Mouse (Mus musculus): Measurements from ENCODE around the gene Elmo1. TPM values are rescaled to one million over a fixed set of nuclear protein-coding genes. Genes with fewer than 3 reads are reported as not detected.

The Elmo1 gene
- polyA plus RNA-seq, 1 experiment from 2014 or later = 23.5 TPM

DNA sequence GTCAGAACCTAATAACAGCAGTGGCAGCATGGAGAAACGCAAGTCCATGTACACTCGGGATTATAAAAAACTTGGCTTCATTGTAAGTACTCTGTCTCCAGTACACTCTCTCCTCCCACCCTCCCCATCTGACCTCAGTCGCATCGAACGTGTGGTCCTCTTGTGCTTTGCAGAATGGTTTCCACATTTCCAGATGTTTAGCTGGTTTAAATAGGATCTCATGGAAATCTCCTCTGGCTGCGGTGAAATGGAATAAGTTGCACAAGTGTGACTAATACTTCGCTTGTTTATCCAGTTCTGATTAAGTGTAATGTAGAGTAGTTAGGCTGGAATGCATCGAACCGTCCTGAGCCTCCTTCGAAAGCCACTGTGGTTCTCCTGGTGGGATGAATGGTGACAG, 200.0 kb downstream of the Elmo1 start:
- WGBS = 18% methylated on average over 10 of the region's 10 CpGs
- peak; percentile 83 for ATAC-seq (ENCODE audit: insufficient number of reproducible peaks, low FRiP score, low TSS enrichment, low read depth)
- Histone ChIP-seq H3K4me3 (replicated peaks) (no peak overlapping the region), H3K27me3 (no peaks in the 10 kb centered on the region), H3K9ac (no peak overlapping the region), H3K36me3 (no peaks in the 10 kb centered on the region), H3K4me1 (peaks cover 23% of the 10 kb centered on the region), H3K4me2 (replicated peaks) (no peak overlapping the region), H3K9me3 (replicated peaks) (no peaks in the 10 kb centered on the region), H3K27ac (replicated peaks) (peak overlapping the region; percentile 61)

DNA sequence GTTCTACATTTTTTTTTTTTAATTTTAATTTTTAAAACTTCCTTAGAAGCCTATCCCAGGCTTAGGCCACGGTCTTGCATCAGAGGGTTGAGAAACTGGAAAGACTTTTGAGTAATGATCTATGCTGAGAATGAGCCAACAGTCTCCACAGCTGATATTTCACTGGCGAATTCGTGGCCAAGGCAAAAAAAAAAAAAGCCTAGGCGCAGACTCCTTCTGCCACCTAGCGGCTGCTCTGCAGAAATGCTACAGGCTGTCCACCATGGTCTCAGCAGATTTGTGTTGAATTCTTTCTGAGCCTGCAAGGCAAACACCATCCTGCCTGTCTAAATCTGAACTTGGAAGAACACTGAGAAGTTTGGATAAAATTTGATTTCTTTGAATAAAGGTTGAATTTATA, 202.0 kb downstream of the Elmo1 start:
- no peaks in the 10 kb centered on the region for H3K9me3 ChIP-seq (replicated peaks)
- no peak overlapping the region for H3K9ac ChIP-seq
- H3K4me3 ChIP-seq (replicated peaks) = no peak overlapping the region
- no peak overlapping the region for H3K27ac ChIP-seq (replicated peaks)
- peaks cover 23% of the 10 kb centered on the region for H3K4me1 ChIP-seq
- no peaks in the 10 kb centered on the region for H3K27me3 ChIP-seq
- ATAC-seq (ENCODE audit: insufficient number of reproducible peaks, low FRiP score, low TSS enrichment, low read depth) = no peak
- no peaks in the 10 kb centered on the region for H3K36me3 ChIP-seq
- WGBS = 3% methylated on average over 5 of the region's 5 CpGs
- no peak overlapping the region for H3K4me2 ChIP-seq (replicated peaks)

DNA sequence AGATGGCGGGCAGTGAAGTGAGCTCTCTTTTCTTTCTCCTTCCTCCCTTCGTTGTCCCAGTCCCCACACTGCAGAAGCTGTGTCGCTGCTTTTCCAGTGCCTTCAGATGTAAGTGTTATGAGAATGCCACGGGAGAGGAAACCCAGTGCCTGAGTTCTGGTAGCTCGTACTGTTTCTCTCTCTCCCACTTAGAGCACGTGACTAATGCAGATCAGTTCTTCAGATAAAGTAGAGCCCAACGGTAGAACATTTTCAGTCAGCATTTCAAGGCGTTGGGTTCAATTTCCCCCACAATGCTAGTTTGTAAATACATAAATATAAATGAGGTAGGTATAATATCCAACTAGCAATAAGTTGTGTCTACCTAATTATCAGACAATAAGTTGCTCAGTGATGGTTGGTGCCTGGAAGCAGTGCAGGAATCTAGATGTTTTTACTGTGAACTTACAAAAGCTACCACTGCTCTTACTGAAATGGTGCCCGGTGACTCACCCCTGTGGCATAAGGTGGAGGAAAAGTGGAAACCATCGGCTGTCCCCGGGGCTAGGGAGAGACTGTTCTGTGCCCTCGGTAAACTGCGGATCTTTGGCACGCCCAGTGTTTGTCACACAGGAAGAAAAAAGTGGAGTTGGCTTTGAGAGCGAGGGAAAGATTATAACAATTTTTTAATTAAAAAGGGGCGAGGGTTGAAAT, 205.0 kb downstream of the Elmo1 start:
- Histone ChIP-seq H3K4me3 (replicated peaks) (no peak overlapping the region), H3K9ac (no peak overlapping the region), H3K4me2 (replicated peaks) (no peak overlapping the region), H3K27ac (replicated peaks) (no peak overlapping the region), H3K27me3 (no peaks in the 10 kb centered on the region), H3K9me3 (replicated peaks) (no peaks in the 10 kb centered on the region), H3K36me3 (no peaks in the 10 kb centered on the region), H3K4me1 (peaks cover 5% of the 10 kb centered on the region; the same call in 1 of the 2 replicates)
- 64% methylated on average over 16 of the region's 16 CpGs for WGBS
- no peak for ATAC-seq (ENCODE audit: insufficient number of reproducible peaks, low FRiP score, low TSS enrichment, low read depth)

DNA sequence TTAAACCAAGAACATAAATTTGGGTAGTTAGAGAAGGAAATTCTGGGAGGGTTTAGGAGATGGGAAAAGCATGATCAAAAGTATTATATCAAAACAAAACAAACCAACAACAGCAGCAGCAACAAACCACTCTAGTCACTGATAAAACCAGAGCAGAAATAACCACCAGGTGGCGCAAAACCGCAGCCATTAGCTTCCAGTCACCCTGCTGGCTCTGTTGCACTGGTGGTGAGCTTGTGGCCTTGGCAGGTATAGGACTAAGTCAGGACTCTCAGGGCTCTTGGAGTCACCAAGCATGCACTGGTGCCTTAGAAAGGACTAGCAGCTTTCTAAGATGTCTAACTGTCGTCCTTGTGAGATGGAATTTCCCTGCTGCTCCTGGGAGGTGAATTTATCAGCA, 207.4 kb downstream of the Elmo1 start:
- 20% methylated on average over 3 of the region's 3 CpGs for WGBS
- Histone ChIP-seq H3K4me1 (no peaks in the 10 kb centered on the region), H3K36me3 (no peaks in the 10 kb centered on the region), H3K4me3 (replicated peaks) (no peak overlapping the region), H3K27ac (replicated peaks) (no peak overlapping the region), H3K4me2 (replicated peaks) (no peak overlapping the region), H3K9ac (no peak overlapping the region), H3K9me3 (replicated peaks) (no peaks in the 10 kb centered on the region), H3K27me3 (no peaks in the 10 kb centered on the region)
- no peak for ATAC-seq (ENCODE audit: insufficient number of reproducible peaks, low FRiP score, low TSS enrichment, low read depth)

DNA sequence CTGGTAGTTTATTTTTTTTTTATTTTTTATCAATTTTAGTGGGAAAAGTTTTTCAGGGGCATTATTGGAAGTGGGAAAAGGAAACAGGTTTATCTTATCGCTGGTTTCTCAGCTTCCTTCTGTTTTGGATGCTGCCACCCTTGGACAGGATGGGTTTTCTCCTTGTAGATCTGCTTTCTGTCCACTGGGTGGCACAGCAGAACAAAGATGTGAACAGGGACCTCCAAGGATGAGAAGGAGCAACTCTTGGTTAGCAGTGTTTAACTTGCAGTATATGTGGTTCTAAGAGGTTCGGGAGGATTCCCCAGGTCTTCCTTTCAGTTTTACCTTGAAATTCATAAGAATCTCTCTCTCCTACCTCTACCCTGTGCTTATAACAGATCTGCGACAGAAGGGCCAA, 209.0 kb downstream of the Elmo1 start:
- H3K9ac ChIP-seq = no peak overlapping the region
- no peak overlapping the region for H3K27ac ChIP-seq (replicated peaks)
- no peaks in the 10 kb centered on the region for H3K27me3 ChIP-seq
- WGBS = 61% methylated on average over 3 of the region's 3 CpGs
- H3K9me3 ChIP-seq (replicated peaks) = no peaks in the 10 kb centered on the region
- no peaks in the 10 kb centered on the region for H3K4me1 ChIP-seq
- no peaks in the 10 kb centered on the region for H3K36me3 ChIP-seq
- H3K4me3 ChIP-seq (replicated peaks) = no peak overlapping the region
- no peak for ATAC-seq (ENCODE audit: insufficient number of reproducible peaks, low FRiP score, low TSS enrichment, low read depth)
- no peak overlapping the region for H3K4me2 ChIP-seq (replicated peaks)

DNA sequence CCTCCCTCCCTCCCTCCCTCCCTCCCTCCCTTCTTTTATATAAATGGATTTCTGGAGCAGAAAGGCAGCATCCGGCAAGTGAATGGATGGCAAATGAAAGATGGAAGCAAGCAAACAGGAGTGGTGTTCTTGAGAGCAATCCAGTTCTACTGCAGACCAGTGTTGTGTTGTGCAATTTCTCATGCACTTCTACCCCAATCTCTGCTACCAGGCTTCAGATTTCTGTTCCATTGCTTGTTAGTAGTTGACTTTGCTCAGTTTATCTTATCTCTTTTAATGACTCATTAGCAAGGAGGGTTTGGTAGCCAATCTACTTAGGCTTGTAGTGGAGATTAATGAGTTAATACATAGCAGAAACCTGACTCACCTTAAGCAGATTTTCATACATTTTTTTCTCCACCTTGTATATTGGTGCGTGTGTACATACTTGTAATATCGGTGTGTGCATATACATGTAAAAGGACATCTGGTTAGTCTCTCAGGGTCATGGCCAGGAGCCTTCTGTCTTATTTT, 209.7 kb downstream of the Elmo1 start:
- Histone ChIP-seq H3K4me3 (replicated peaks) (no peak overlapping the region), H3K4me1 (no peaks in the 10 kb centered on the region), H3K27me3 (no peaks in the 10 kb centered on the region), H3K27ac (replicated peaks) (no peak overlapping the region), H3K36me3 (no peaks in the 10 kb centered on the region), H3K9ac (no peak overlapping the region), H3K4me2 (replicated peaks) (no peak overlapping the region), H3K9me3 (replicated peaks) (no peaks in the 10 kb centered on the region)
- WGBS = 91% methylated on average over 3 of the region's 3 CpGs
- no peak for ATAC-seq (ENCODE audit: insufficient number of reproducible peaks, low FRiP score, low TSS enrichment, low read depth)

DNA sequence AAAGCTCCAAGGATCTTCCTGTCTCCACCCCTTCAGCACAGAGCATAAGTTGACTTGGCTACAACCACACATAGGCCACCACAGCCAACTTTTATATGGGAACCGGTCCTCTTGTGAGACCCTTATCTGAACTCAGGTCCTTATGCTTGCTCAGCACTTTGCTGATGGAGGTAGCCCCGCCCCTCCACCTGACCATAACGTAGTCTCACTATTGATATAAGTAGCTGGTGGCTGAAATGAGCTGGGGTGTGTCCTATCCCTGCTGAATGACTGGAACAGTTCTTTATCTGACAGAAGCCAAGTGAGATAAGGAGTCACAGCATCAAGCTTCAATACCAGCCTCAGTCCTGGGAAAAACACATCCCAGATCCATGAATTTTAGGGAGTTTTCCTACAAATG, 210.2 kb downstream of the Elmo1 start:
- WGBS = 78% methylated on average over 3 of the region's 3 CpGs

DNA sequence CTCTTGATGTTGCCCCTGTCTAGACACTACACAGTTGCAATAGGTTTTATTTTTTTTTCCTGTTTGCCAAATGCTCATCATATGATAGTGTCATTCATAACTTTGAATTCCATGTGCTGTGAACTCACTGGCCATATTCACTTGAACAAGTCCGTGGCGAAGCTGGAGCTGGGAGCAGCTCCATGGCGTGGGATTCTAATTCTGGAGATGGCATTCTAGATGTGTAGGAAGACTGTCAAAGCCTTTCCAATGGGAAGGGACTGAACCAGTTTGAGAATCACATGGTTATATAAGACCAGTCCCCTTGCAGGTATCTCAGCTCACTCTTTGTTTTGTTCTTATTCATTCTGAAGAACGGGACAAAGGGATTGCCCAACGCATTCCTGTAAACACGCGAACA, 211.4 kb downstream of the Elmo1 start:
- Histone ChIP-seq H3K9me3 (replicated peaks) (no peaks in the 10 kb centered on the region), H3K27ac (replicated peaks) (no peak overlapping the region), H3K36me3 (no peaks in the 10 kb centered on the region), H3K27me3 (no peaks in the 10 kb centered on the region), H3K9ac (no peak overlapping the region), H3K4me3 (replicated peaks) (no peak overlapping the region), H3K4me1 (peaks cover 10% of the 10 kb centered on the region), H3K4me2 (replicated peaks) (no peak overlapping the region)
- 91% methylated on average over 7 of the region's 7 CpGs for WGBS
- ATAC-seq (ENCODE audit: insufficient number of reproducible peaks, low FRiP score, low TSS enrichment, low read depth) = no peak

More for the DNA sequence above, 210.2 kb downstream of the Elmo1 start:
- no peak overlapping the region for H3K9ac ChIP-seq
- no peak for ATAC-seq (ENCODE audit: insufficient number of reproducible peaks, low FRiP score, low TSS enrichment, low read depth)
- H3K4me3 ChIP-seq (replicated peaks) = no peak overlapping the region
- no peaks in the 10 kb centered on the region for H3K36me3 ChIP-seq
- H3K27ac ChIP-seq (replicated peaks) = no peak overlapping the region
- H3K27me3 ChIP-seq = no peaks in the 10 kb centered on the region
- no peaks in the 10 kb centered on the region for H3K9me3 ChIP-seq (replicated peaks)
- H3K4me2 ChIP-seq (replicated peaks) = no peak overlapping the region
- peaks cover 2% of the 10 kb centered on the region; the same call in 1 of the 2 replicates for H3K4me1 ChIP-seq

DNA sequence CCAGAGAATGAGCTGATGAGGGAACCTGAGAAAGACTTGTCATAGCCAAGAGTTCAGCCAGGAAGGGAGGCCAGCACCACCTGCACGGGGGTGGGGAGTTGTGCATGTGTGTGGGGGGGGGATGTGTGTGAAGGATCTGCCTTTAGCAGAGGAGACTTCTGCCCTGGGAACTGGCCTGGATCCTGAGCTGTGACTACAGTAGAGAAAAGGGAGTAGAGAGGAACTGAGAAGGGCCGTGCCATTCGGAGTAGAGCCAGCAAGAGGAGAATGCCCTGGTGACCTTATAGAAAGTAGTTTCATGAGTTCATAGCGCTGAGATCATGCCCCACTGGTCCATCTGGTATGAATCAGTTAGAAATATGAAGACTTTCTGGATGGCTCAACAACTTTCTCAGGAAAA, 215.2 kb downstream of the Elmo1 start:
- no peak overlapping the region for H3K4me2 ChIP-seq (replicated peaks)
- no peaks in the 10 kb centered on the region for H3K36me3 ChIP-seq
- no peaks in the 10 kb centered on the region for H3K9me3 ChIP-seq (replicated peaks)
- 0 out of 2 replicates have a peak, but pooled peaks have one; percentile 40 for ATAC-seq (ENCODE audit: insufficient number of reproducible peaks, low FRiP score, low TSS enrichment, low read depth)
- H3K27ac ChIP-seq (replicated peaks) = peak overlapping the region; percentile 40
- no peaks in the 10 kb centered on the region for H3K27me3 ChIP-seq
- no peak overlapping the region for H3K4me3 ChIP-seq (replicated peaks)
- 57% methylated on average over 4 of the region's 4 CpGs for WGBS
- no peak overlapping the region for H3K9ac ChIP-seq
- H3K4me1 ChIP-seq = peaks cover 14% of the 10 kb centered on the region

DNA sequence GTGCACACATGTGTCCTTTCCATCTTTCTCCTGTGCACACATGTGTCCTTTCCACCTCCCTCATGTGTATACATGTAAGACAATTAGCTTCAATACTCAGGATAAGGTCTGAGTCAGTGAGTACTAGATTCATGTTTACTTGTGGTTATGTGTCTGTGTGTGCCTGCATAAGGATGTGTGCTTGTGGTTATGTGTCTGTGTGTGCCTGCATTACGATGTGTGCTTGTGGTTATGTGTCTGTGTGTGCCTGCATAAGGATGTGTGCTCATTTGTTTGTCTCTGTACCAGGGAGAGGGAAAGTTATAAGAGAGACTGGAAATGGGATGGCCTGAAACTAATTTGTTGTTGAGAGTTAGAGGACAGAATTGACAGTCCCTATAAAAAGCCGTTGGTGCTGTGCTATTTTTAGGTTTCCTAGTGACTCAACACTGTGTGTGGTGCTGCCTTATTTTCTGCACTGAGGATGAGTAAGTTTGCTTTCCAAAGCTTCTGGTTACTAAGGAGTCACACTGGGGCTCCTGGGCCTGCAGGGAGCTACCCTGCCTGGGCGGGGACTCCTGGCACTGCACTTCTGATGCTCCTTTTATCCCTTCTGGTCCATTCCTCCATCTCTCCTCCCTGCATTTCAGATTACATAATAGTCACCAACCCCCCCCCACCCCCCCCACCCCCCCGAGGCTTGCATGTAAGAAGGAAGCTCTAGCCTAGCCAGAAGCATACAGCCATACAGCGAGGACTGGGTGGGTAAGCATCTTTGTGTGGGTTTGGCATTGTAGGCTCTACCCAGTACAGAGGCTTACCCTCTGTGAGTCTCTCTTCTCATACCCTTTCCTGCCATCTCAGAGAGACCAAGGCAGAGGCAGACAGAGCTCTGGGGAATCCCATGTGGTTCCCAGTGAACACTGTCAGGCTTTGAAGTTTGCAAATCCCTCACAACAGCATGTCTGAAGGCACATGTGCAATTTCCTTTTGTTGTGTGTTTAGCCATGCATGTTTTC, 216.1 kb downstream of the Elmo1 start:
- no peak overlapping the region for H3K4me3 ChIP-seq (replicated peaks)
- H3K36me3 ChIP-seq = no peaks in the 10 kb centered on the region
- H3K27ac ChIP-seq (replicated peaks) = peak overlapping the region; percentile 40
- ATAC-seq (ENCODE audit: insufficient number of reproducible peaks, low FRiP score, low TSS enrichment, low read depth) = peak; percentile 49; the same call in 1 of the 2 replicates
- 36% methylated on average over 5 of the region's 5 CpGs for WGBS
- H3K4me1 ChIP-seq = peaks cover 14% of the 10 kb centered on the region
- H3K9ac ChIP-seq = no peak overlapping the region
- no peaks in the 10 kb centered on the region for H3K27me3 ChIP-seq
- no peak overlapping the region for H3K4me2 ChIP-seq (replicated peaks)
- no peaks in the 10 kb centered on the region for H3K9me3 ChIP-seq (replicated peaks)

DNA sequence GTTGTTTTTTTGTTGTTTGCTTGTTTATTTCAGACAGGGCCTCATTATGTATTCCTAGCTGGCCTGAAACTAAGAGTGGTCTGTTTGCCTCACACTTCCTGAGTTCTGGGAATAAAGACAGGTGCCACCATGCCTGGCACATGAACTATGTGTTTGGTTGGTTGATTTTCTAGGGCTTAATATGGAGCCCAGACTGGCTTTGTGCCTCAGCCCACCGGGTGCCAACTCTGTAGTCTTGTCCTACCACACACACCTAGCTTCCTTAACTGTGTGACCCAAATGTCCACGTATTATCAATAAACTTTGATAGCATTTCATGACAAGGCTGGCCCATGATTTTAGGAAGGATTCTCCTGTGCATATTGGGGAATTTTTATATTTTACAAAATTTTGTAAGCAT, 217.0 kb downstream of the Elmo1 start:
- no peaks in the 10 kb centered on the region for H3K9me3 ChIP-seq (replicated peaks)
- H3K9ac ChIP-seq = no peak overlapping the region
- H3K4me3 ChIP-seq (replicated peaks) = no peak overlapping the region
- no peak for ATAC-seq (ENCODE audit: insufficient number of reproducible peaks, low FRiP score, low TSS enrichment, low read depth)
- H3K27ac ChIP-seq (replicated peaks) = no peak overlapping the region
- H3K27me3 ChIP-seq = no peaks in the 10 kb centered on the region
- peaks cover 14% of the 10 kb centered on the region for H3K4me1 ChIP-seq
- no peaks in the 10 kb centered on the region for H3K36me3 ChIP-seq
- 84% methylated on average over 2 of the region's 2 CpGs for WGBS
- no peak overlapping the region for H3K4me2 ChIP-seq (replicated peaks)
